Mouse (Mus musculus): ENCODE data around the gene Rabepk. TPM values are rescaled to one million over a fixed set of nuclear protein-coding genes. Genes with fewer than 3 reads are reported as not detected.
"Not testable (repeated sequence)": the region's sequence is repeated elsewhere in the genome, so short reads cannot be mapped to it uniquely, and the experiment has no call there.

Gene Rabepk
- polyA plus RNA-seq, 1 experiment = 24.4 TPM

DNA sequence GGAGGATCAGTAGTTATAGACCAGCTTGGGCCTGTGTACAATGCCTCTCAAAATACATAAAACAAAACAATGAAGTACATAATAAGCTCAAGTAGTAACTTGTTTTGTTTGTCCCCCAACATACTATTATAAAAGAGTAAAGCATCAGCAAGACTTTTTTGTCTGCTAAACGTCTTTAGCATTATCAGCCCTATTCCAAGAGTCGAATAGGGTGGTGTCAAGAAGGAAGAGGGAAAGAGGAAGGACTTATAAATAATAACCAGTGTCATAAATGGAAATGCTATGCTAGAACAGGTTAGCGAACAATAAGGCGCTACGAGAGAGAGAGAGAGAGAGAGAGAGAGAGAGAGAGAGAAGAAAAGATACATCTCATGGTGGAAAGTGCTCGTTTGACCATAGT, 28.8 kb downstream of the Rabepk start:
- H3K4me1 ChIP-seq (ENCODE audit: control insufficient read depth, insufficient read depth, low read length) = peaks cover 13% of the 10 kb centered on the region
- 1% methylated on average over 6 of the region's 6 CpGs for WGBS
- no peak for DNase-seq
- TF ChIP-seq CTCF (IDR thresholded peaks at IDR 0.05; ENCODE audit: insufficient read depth, low read length) = no peak
- peak overlapping the region; percentile 86 for H3K4me3 ChIP-seq (replicated peaks; ENCODE audit: extremely low read depth, low read depth, low read length)

DNA sequence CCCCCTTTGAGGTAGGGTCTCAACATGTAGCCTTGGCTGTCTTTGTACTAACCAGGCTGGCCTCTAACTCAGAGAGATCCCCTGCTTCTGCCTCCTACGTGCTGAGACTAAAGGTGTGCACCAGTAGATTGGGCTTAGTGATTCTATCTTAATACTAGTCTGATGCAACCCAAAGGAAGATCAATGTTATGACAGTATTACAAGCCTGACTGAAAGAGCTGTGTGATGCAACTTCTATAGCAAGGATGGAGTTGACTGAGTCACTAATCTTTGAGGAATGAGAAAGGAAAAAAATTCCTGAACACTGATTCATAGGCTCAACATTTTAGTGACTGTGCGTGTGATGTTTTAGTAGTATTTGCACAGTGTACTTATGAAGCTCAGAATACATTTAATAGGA, 29.7 kb downstream of the Rabepk start:
- 81% methylated on average over 2 of the region's 2 CpGs for WGBS
- Histone ChIP-seq H3K4me1 (ENCODE audit: control insufficient read depth, insufficient read depth, low read length) (peaks cover 12% of the 10 kb centered on the region), H3K4me3 (replicated peaks; ENCODE audit: extremely low read depth, low read depth, low read length) (no peak overlapping the region)
- no peak for DNase-seq
- TF ChIP-seq POLR2A (IDR thresholded peaks at IDR 0.05; ENCODE audit: borderline replicate concordance, extremely low read depth, low read depth, low read length) = no peak
- TF ChIP-seq CTCF (IDR thresholded peaks at IDR 0.05; ENCODE audit: insufficient read depth, low read length) = no peak

DNA sequence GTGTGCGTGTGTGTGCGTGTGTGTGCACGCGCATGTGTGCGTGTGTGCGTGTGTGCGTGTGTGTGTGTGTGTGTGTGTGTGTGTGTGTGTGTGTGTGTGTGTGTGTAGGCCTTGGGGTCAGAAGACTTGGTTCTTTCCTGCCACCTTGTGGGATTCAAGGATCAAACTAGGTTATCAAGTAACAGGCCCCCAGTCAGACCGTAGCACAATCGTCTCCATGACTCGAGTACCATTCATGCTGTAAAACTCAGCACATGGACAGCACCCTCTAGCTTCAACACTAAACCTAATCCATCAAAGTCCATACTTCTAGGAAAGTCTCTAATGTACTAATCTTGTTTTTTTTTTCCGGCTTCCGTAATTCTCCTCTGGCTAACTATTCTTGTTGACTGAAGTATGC, 34.9 kb downstream of the Rabepk start:
- no peak for DNase-seq
- 61% methylated on average over 12 of the region's 12 CpGs for WGBS
- TF ChIP-seq CTCF (IDR thresholded peaks at IDR 0.05; ENCODE audit: insufficient read depth, low read length) (no peak), POLR2A (IDR thresholded peaks at IDR 0.05; ENCODE audit: borderline replicate concordance, extremely low read depth, low read depth, low read length) (no peak)
- H3K4me3 ChIP-seq (replicated peaks; ENCODE audit: extremely low read depth, low read depth, low read length) = no peak overlapping the region
- H3K4me1 ChIP-seq (ENCODE audit: control insufficient read depth, insufficient read depth, low read length) = no peaks in the 10 kb centered on the region

DNA sequence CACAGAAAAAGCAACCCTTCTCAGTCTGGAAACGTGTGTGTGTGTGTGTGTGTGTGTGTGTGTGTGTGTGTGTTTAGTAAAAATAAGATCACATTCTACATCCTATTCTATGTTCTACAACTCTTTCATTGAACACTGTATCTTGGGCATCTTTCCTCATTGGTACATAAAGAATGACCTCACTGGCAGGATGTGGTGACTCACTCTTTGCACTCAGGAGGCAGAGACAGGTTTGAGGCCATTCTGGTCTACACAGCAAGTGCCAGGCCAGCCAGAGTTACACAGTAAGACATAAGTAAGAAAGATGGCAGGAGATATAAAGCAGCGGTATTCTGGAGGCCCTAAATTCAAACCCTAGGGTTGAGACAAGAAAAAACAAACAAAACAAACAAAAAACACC, 36.8 kb downstream of the Rabepk start:
- Histone ChIP-seq H3K4me1 (ENCODE audit: control insufficient read depth, insufficient read depth, low read length) (no peaks in the 10 kb centered on the region), H3K4me3 (replicated peaks; ENCODE audit: extremely low read depth, low read depth, low read length) (no peak overlapping the region)
- TF ChIP-seq POLR2A (IDR thresholded peaks at IDR 0.05; ENCODE audit: borderline replicate concordance, extremely low read depth, low read depth, low read length) = no peak
- no peak for TF ChIP-seq CTCF (IDR thresholded peaks at IDR 0.05; ENCODE audit: insufficient read depth, low read length)
- DNase-seq = no peak
- WGBS = 58% methylated on average over 2 of the region's 2 CpGs

DNA sequence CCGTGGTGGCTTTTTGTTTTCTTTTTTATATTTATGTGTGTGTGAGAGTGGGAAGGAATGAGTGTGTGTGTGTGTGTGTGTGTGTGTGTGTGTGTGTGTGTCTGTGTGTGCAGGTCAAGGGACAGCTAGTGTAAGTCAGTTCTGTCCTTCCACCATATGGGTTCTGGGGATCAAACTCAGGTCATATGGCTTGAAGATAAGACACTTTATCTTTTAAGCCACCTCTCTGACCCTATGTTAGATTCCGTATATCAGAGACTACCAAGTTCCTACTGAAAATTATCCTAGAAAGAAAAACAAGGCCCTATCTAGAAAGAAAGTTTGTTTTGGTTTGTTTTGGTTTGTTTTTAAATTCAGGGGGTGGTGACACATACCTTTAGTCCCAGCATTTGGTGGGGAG, 37.5 kb downstream of the Rabepk start:
- no peak for DNase-seq
- TF ChIP-seq CTCF (IDR thresholded peaks at IDR 0.05; ENCODE audit: insufficient read depth, low read length) (no peak), POLR2A (IDR thresholded peaks at IDR 0.05; ENCODE audit: borderline replicate concordance, extremely low read depth, low read depth, low read length) (no peak)
- 74% methylated on average over 2 of the region's 2 CpGs for WGBS
- no peak overlapping the region for H3K4me3 ChIP-seq (replicated peaks; ENCODE audit: extremely low read depth, low read depth, low read length)
- no peaks in the 10 kb centered on the region for H3K4me1 ChIP-seq (ENCODE audit: control insufficient read depth, insufficient read depth, low read length)

DNA sequence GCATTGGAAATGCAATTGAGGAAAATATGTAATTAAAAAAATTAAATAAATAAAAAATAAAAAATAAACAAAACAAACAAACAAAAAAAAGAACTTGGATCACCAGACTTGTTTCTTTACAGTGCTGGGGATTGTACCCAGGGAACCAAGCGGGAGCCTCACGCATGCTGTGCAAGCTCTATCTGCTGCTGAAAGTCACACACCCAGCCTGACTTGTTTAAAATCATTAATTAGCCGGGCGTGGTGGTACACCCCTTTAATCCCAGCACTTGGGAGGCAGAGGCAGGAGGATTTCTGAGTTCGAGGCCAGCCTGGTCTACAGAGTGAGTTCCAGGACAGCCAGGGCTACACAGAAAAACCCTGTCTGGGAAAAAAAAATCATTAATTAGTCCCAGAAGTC, 38.4 kb downstream of the Rabepk start:
- DNase-seq; H3K4me1 ChIP-seq (ENCODE audit: control insufficient read depth, insufficient read depth, low read length); H3K4me3 ChIP-seq (replicated peaks; ENCODE audit: extremely low read depth, low read depth, low read length): not testable (repeated sequence)
- WGBS = 87% methylated on average over 5 of the region's 5 CpGs

DNA sequence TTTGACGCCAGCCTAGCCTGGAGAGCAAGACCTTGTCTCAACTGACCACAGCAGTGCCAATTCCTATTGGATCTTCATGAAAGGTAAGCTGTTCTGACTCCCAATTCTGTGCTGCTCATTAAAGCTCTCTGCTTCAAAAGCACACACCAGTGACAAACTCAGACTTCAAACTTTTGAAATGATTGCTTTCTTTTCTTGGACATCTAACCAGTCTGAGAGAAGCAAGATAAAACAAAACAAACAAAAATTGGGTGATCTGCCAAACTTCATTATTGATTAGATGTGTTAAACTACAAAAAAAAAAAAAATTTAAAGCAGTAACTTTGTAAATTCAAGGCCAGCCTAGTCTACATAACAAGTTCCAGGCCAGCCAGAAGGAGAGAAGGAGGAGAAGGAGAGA, 42.4 kb downstream of the Rabepk start:
- TF ChIP-seq CTCF (IDR thresholded peaks at IDR 0.05; ENCODE audit: insufficient read depth, low read length) (no peak), POLR2A (IDR thresholded peaks at IDR 0.05; ENCODE audit: borderline replicate concordance, extremely low read depth, low read depth, low read length) (no peak)
- DNase-seq = no peak
- Histone ChIP-seq H3K4me1 (ENCODE audit: control insufficient read depth, insufficient read depth, low read length) (no peaks in the 10 kb centered on the region), H3K4me3 (replicated peaks; ENCODE audit: extremely low read depth, low read depth, low read length) (no peak overlapping the region)
- WGBS = 53% methylated on average over 1 of the region's 1 CpGs

DNA sequence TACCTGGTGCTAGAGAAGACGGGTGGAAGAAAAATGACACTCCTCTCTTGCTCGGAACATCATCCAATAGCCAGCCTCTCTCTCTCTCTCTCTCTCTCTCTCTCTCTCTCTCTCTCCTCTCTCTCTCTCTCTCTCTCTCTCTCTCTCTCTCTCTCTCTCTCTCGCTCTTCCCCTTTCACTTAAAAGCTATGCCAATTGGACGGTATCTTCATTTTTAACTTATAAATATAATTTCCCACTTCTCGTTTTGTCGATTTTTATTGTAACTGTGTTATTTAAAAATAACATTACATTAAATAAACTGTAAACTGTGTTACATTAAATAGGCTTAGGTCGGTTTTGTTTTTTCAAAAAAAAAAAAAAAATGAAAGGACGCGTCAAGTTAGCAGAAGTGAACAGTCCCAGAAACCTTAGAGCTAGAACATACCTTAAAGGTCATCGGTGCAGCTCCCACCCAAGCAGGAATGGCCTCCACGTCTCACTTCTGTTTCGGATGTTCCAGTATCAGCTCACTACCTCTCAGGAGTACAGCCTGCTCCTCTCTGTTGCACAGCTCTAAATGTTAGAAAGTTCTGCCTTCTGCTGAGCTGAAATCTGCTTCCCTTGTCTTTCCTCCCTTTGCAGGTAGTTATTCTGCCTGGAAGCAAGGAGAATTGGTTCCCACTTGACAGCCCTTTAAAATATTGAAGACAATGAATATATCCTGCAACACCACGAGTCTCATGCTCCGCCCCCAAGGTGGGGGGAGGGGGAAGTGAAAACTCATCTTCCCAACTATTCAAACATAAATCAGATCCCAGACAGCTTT, 45.0 kb downstream of the Rabepk start, which contains the start of gene Gapvd1:
Gapvd1 (minus strand) TSS at position 682 of the 808 bp plus-strand sequence.
- under 1% methylated on average over 14 of the region's 14 CpGs for WGBS
- DNase-seq = peak; percentile 17
- TF ChIP-seq POLR2A (IDR thresholded peaks at IDR 0.05; ENCODE audit: borderline replicate concordance, extremely low read depth, low read depth, low read length) = no peak
- no peak for TF ChIP-seq CTCF (IDR thresholded peaks at IDR 0.05; ENCODE audit: insufficient read depth, low read length)
- Histone ChIP-seq H3K4me1 (ENCODE audit: control insufficient read depth, insufficient read depth, low read length) (no peaks in the 10 kb centered on the region), H3K4me3 (replicated peaks; ENCODE audit: extremely low read depth, low read depth, low read length) (peak within 1 kb of the TSS; percentile 99)

DNA sequence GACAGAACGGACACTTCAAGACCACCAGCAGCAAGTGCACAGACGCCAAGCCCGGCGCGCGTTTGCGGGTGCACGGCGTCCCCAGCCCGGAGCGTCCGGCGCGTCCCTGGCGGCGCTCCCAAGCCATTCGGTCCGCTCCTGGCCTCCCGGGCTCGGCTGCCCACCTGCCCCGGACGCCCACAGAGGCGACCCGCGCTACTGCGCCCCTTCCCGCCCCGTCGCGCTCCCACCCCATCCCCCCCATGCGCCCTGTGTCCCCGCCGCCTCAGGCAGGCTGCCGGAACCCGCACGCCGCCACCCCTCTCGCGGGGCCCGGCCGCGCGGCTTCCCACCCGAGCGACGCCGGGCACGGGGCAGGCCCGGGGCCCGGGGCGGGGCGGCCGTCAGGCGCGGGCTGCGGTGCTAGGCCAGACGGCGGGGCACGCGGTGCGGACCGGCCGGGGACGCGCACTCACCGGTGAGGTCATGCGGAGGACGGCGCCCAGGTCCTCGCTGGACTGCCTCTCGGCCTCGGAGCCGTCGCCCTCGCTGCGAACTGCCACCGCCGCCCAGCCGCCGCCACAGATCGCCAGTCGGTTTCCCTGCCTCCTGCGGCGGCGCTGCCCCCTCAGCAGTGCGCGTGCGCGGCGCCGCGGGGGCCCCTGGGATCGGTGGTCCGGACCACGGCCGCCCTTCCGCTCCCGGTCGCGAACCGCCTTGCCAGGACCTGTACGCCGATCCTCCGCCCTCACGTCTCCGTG, 45.7 kb downstream of the Rabepk start:
- peak; percentile 85 for DNase-seq
- WGBS = under 1% methylated on average over 103 of the region's 106 CpGs
- TF ChIP-seq POLR2A (IDR thresholded peaks at IDR 0.05; ENCODE audit: borderline replicate concordance, extremely low read depth, low read depth, low read length) = peak; percentile 73
- TF ChIP-seq CTCF (IDR thresholded peaks at IDR 0.05; ENCODE audit: insufficient read depth, low read length) = no peak
- Histone ChIP-seq H3K4me3 (replicated peaks; ENCODE audit: extremely low read depth, low read depth, low read length) (peak overlapping the region; percentile 99), H3K4me1 (ENCODE audit: control insufficient read depth, insufficient read depth, low read length) (no peaks in the 10 kb centered on the region)

DNA sequence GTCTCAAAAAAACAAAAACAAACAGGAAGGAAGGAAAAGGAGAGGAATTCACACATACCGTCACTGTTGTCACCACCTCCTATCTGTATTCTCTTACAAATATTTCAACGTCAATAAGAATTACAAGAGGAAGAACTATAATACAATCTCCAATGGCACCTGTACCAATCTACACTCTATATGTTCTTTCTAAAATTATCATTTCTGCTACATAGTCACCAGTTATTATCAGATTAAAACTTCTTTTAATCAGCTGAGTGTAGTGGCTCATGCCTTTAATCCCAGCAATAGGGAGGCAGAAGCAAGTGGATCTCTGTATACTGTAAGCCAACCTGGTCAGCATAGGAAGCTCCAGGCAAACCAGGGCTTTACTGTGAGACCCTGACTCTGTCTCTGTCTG, 49.5 kb downstream of the Rabepk start:
- TF ChIP-seq CTCF (IDR thresholded peaks at IDR 0.05; ENCODE audit: insufficient read depth, low read length) (no peak), POLR2A (IDR thresholded peaks at IDR 0.05; ENCODE audit: borderline replicate concordance, extremely low read depth, low read depth, low read length) (no peak)
- Histone ChIP-seq H3K4me3 (replicated peaks; ENCODE audit: extremely low read depth, low read depth, low read length) (no peak overlapping the region), H3K4me1 (ENCODE audit: control insufficient read depth, insufficient read depth, low read length) (peaks cover 2% of the 10 kb centered on the region; the same call in 1 of the 2 replicates)
- no peak for DNase-seq
- WGBS = 35% methylated on average over 2 of the region's 2 CpGs

All from lung, adult 2 months (tissue).